8 mouse cellular contexts compared by ENCODE assay signal in genomic region chr13:3477997-3478728, GRCm38 (mm10). TPM values are rescaled to one million over a fixed set of nuclear protein-coding genes. Genes with fewer than 3 reads are reported as not detected.
A peak's percentile ranks its signal among the peaks of the same experiment; 100 is the strongest.
DNase-seq lines count a peak whose midpoint lies in the region; ATAC-seq lines count a peak whose summit lies in the region.

No protein-coding gene starts in this region.

- peak; percentile 39 for DNase-seq in MEL-GATA-1-ER (ENCODE audit: extremely low read depth, low read depth)
- peak; percentile 72 for DNase-seq in cerebellum, adult 11-12 months
- peak; percentile 78 for DNase-seq in hindbrain, embryonic 14.5 days (ENCODE audit: low spot score)
- DNase-seq in layer of hippocampus, postnatal 25 days (ENCODE audit: extremely low spot score in 1 of 2, low spot score in 1 of 2) = peak; percentile 17 to 49
- DNase-seq in lung, postnatal 10 days = peak; percentile 63
- DNase-seq in retina, adult 2 months (ENCODE audit: low read depth, low spot score) = peak; percentile 15
- peak; percentile 68 to 72 for DNase-seq in thymus, postnatal 36 days

- peak overlapping the region; percentile 84 for H3K4me2 ChIP-seq in forebrain, embryonic 16.5 days (ENCODE audit: low read length)
- peak overlapping the region; percentile 76 for H3K4me2 ChIP-seq in hindbrain, embryonic 14.5 days (replicated peaks)

- H3K9me3 ChIP-seq in forebrain, embryonic 16.5 days (ENCODE audit: control insufficient read depth, low read length) = no peaks in the 10 kb centered on the region
- H3K9me3 ChIP-seq in hindbrain, embryonic 14.5 days (ENCODE audit: control insufficient read depth, low read length) = no peaks in the 10 kb centered on the region

- H3K4me1 ChIP-seq in forebrain, embryonic 16.5 days (replicated peaks; ENCODE audit: control insufficient read depth, insufficient read depth, low read length) = 0 out of 2 replicates have a peak, but pooled peaks cover 4% of the 10 kb centered on the region
- peaks cover 9% of the 10 kb centered on the region for H3K4me1 ChIP-seq in hindbrain, embryonic 14.5 days (replicated peaks; ENCODE audit: control insufficient read depth, insufficient read depth, low read length)

- H3K36me3 ChIP-seq in forebrain, embryonic 16.5 days (ENCODE audit: control insufficient read depth, insufficient read depth) = no peaks in the 10 kb centered on the region
- H3K36me3 ChIP-seq in hindbrain, embryonic 14.5 days (replicated peaks; ENCODE audit: control insufficient read depth, insufficient read depth) = no peaks in the 10 kb centered on the region

- no peaks in the 10 kb centered on the region for H3K27me3 ChIP-seq in forebrain, embryonic 16.5 days (replicated peaks; ENCODE audit: control insufficient read depth, insufficient read depth, low read length)
- no peaks in the 10 kb centered on the region for H3K27me3 ChIP-seq in hindbrain, embryonic 14.5 days (ENCODE audit: control insufficient read depth, insufficient read depth, low read length)

- ATAC-seq in forebrain, embryonic 16.5 days = peak; percentile 99
- ATAC-seq in hindbrain, embryonic 14.5 days (ENCODE audit: low FRiP score) = peak; percentile 98

- peak overlapping the region; percentile 72 for H3K4me3 ChIP-seq in forebrain, embryonic 16.5 days (replicated peaks; ENCODE audit: low read length)
- H3K4me3 ChIP-seq in hindbrain, embryonic 14.5 days (replicated peaks; ENCODE audit: low read length) = peak overlapping the region; percentile 67

- no peak overlapping the region for H3K27ac ChIP-seq in forebrain, embryonic 16.5 days (ENCODE audit: low read length)
- H3K27ac ChIP-seq in hindbrain, embryonic 14.5 days = no peak overlapping the region

- H3K9ac ChIP-seq in forebrain, embryonic 16.5 days (replicated peaks; ENCODE audit: low read depth, low read length) = peak overlapping the region; percentile 69
- peak overlapping the region; percentile 67 for H3K9ac ChIP-seq in hindbrain, embryonic 14.5 days

- WGBS in forebrain, embryonic 16.5 days = under 1% methylated on average over 44 of the region's 45 CpGs
- WGBS in hindbrain, embryonic 14.5 days = 1% methylated on average over 45 of the region's 45 CpGs

RNA-seq across cellular contexts. Expression of gene Gdi2, which starts 59.7 kb away (rescaled TPM):
- 420 and 463 TPM in 2 replicates for polyA plus RNA-seq in forebrain, embryonic 16.5 days (2015; fragmentation: Nextera tagmentation; extraction: Ambion mirVana)
- 464 and 489 TPM in 2 replicates for polyA plus RNA-seq in hindbrain, embryonic 14.5 days (2014; fragmentation: Nextera tagmentation; extraction: Ambion mirVana)
- total RNA-seq in layer of hippocampus, postnatal 25 days (2021) = 100 to 1,000 TPM; 268 to 276 TPM

Comparison
In these comparisons a context has a peak if more than half of its experiments do, and no peak if none do; other contexts are left out.
1. DNase-seq: peak in every context shown above with its lines; median percentile 78 in hindbrain, embryonic 14.5 days; 72 in cerebellum, adult 11-12 months; 70 in thymus, postnatal 36 days; 63 in lung, postnatal 10 days; 39 in MEL-GATA-1-ER; 33 in layer of hippocampus, postnatal 25 days; 15 in retina, adult 2 months.